Mouse (Mus musculus): ENCODE data around the gene Tmem51. TPM values are rescaled to one million over a fixed set of nuclear protein-coding genes. Genes with fewer than 3 reads are reported as not detected.
"Not testable (repeated sequence)": the region's sequence is repeated elsewhere in the genome, so short reads cannot be mapped to it uniquely, and the experiment has no call there.

Gene Tmem51
- total and polyA plus RNA-seq, 3 experiments, result 0.05 TPM; not detected in 2

- Histone ChIP-seq H3K27me3 (ENCODE audit: insufficient read depth, low read length) (no peaks in the 10 kb centered on the region), H3K4me3 (ENCODE audit: low read depth, low read length) (no peak overlapping the region), H3K36me3 (replicated peaks) (no peaks in the 10 kb centered on the region), H3K4me1 (ENCODE audit: insufficient read depth, low read depth, low read length) (no peaks in the 10 kb centered on the region), H3K9me3 (replicated peaks) (peaks cover 77% of the 10 kb centered on the region)
- DNase-seq (ENCODE audit: low spot score), result no peak
- no peak for TF ChIP-seq GATA2 (IDR thresholded peaks at IDR 0.05; ENCODE audit: borderline replicate concordance, low read depth, low read length)
- no peak for TF ChIP-seq CTCF (IDR thresholded peaks at IDR 0.05; ENCODE audit: low read depth, low read length)
- TF ChIP-seq GATA1 (IDR thresholded peaks at IDR 0.05; ENCODE audit: borderline replicate concordance, low read length), result no peak
- no peak for ATAC-seq (ENCODE audit: extremely low read depth, insufficient number of reproducible peaks, low FRiP score, poor library complexity, severe bottlenecking)
Observed at GRCm38 (mm10) chr4:141999494-142000074, 84.5 kb downstream of the Tmem51 start.

- no peak overlapping the region for H3K4me3 ChIP-seq (ENCODE audit: low read depth, low read length)
- H3K27me3 ChIP-seq (ENCODE audit: insufficient read depth, low read length), result no peaks in the 10 kb centered on the region
- no peak for TF ChIP-seq CTCF (IDR thresholded peaks at IDR 0.05; ENCODE audit: low read depth, low read length)
- TF ChIP-seq GATA1 (IDR thresholded peaks at IDR 0.05; ENCODE audit: borderline replicate concordance, low read length), result no peak
- no peak for TF ChIP-seq POLR2AphosphoS5 (IDR thresholded peaks at IDR 0.05; ENCODE audit: insufficient replicate concordance, low read depth, low read length)
- no peak for TF ChIP-seq GATA2 (IDR thresholded peaks at IDR 0.05; ENCODE audit: borderline replicate concordance, low read depth, low read length)
- no peak for TF ChIP-seq TAL1 (conservative IDR thresholded peaks at IDR 0.05; ENCODE audit: low read depth, low read length)
- H3K9me3 ChIP-seq (replicated peaks), result peaks cover 75% of the 10 kb centered on the region
- ATAC-seq (ENCODE audit: extremely low read depth, insufficient number of reproducible peaks, low FRiP score, poor library complexity, severe bottlenecking), result no peak
- DNase-seq (ENCODE audit: low spot score), result no peak
- no peaks in the 10 kb centered on the region for H3K4me1 ChIP-seq (ENCODE audit: insufficient read depth, low read depth, low read length)
- no peaks in the 10 kb centered on the region for H3K36me3 ChIP-seq (replicated peaks)
Observed at GRCm38 (mm10) chr4:141998282-141998821, 85.8 kb downstream of the Tmem51 start.

- H3K9me3 ChIP-seq (replicated peaks), result peaks cover 75% of the 10 kb centered on the region
- no peak for DNase-seq (ENCODE audit: low spot score)
- H3K27me3 ChIP-seq (ENCODE audit: insufficient read depth, low read length), result no peaks in the 10 kb centered on the region
- H3K36me3 ChIP-seq (replicated peaks), result no peaks in the 10 kb centered on the region
- no peaks in the 10 kb centered on the region for H3K4me1 ChIP-seq (ENCODE audit: insufficient read depth, low read depth, low read length)
- TF ChIP-seq TAL1 (conservative IDR thresholded peaks at IDR 0.05; ENCODE audit: low read depth, low read length), result no peak
- TF ChIP-seq GATA1 (IDR thresholded peaks at IDR 0.05; ENCODE audit: borderline replicate concordance, low read length), result no peak
- no peak for TF ChIP-seq CTCF (IDR thresholded peaks at IDR 0.05; ENCODE audit: low read depth, low read length)
- TF ChIP-seq GATA2 (IDR thresholded peaks at IDR 0.05; ENCODE audit: borderline replicate concordance, low read depth, low read length), result no peak
- no peak for TF ChIP-seq POLR2AphosphoS5 (IDR thresholded peaks at IDR 0.05; ENCODE audit: insufficient replicate concordance, low read depth, low read length)
- ATAC-seq (ENCODE audit: extremely low read depth, insufficient number of reproducible peaks, low FRiP score, poor library complexity, severe bottlenecking), result no peak
- H3K4me3 ChIP-seq (ENCODE audit: low read depth, low read length), result no peak overlapping the region
Observed at GRCm38 (mm10) chr4:141996880-141997279, 87.2 kb downstream of the Tmem51 start.

- no peak overlapping the region for H3K4me3 ChIP-seq (ENCODE audit: low read depth, low read length)
- TF ChIP-seq CTCF (IDR thresholded peaks at IDR 0.05; ENCODE audit: low read depth, low read length) (no peak), GATA2 (IDR thresholded peaks at IDR 0.05; ENCODE audit: borderline replicate concordance, low read depth, low read length) (no peak), GATA1 (IDR thresholded peaks at IDR 0.05; ENCODE audit: borderline replicate concordance, low read length) (no peak), TAL1 (conservative IDR thresholded peaks at IDR 0.05; ENCODE audit: low read depth, low read length) (no peak), POLR2AphosphoS5 (IDR thresholded peaks at IDR 0.05; ENCODE audit: insufficient replicate concordance, low read depth, low read length) (no peak)
- H3K36me3 ChIP-seq (replicated peaks), result no peaks in the 10 kb centered on the region
- peaks cover 76% of the 10 kb centered on the region for H3K9me3 ChIP-seq (replicated peaks)
- DNase-seq (ENCODE audit: low spot score) (no peak), ATAC-seq (ENCODE audit: extremely low read depth, insufficient number of reproducible peaks, low FRiP score, poor library complexity, severe bottlenecking) (no peak)
- H3K4me1 ChIP-seq (ENCODE audit: insufficient read depth, low read depth, low read length), result no peaks in the 10 kb centered on the region
- no peaks in the 10 kb centered on the region for H3K27me3 ChIP-seq (ENCODE audit: insufficient read depth, low read length)
Observed at GRCm38 (mm10) chr4:141996086-141996485, 88.0 kb downstream of the Tmem51 start.

GRCm38 (mm10) chr4:141994062-141994471 is 90.0 kb downstream of the Tmem51 start:
- not testable (repeated sequence) for H3K27me3 ChIP-seq (ENCODE audit: insufficient read depth, low read length); ATAC-seq (ENCODE audit: extremely low read depth, insufficient number of reproducible peaks, low FRiP score, poor library complexity, severe bottlenecking); DNase-seq (ENCODE audit: low spot score); H3K4me1 ChIP-seq (ENCODE audit: insufficient read depth, low read depth, low read length); H3K36me3 ChIP-seq (replicated peaks); H3K4me3 ChIP-seq (ENCODE audit: low read depth, low read length)
- H3K9me3 ChIP-seq (replicated peaks), result peaks cover 83% of the 10 kb centered on the region

- TF ChIP-seq GATA2 (IDR thresholded peaks at IDR 0.05; ENCODE audit: borderline replicate concordance, low read depth, low read length) (no peak), GATA1 (IDR thresholded peaks at IDR 0.05; ENCODE audit: borderline replicate concordance, low read length) (no peak), TAL1 (conservative IDR thresholded peaks at IDR 0.05; ENCODE audit: low read depth, low read length) (no peak), POLR2AphosphoS5 (IDR thresholded peaks at IDR 0.05; ENCODE audit: insufficient replicate concordance, low read depth, low read length) (no peak), CTCF (IDR thresholded peaks at IDR 0.05; ENCODE audit: low read depth, low read length) (no peak)
- Histone ChIP-seq H3K9me3 (replicated peaks) (peaks cover 85% of the 10 kb centered on the region), H3K4me3 (ENCODE audit: low read depth, low read length) (no peak overlapping the region), H3K27me3 (ENCODE audit: insufficient read depth, low read length) (no peaks in the 10 kb centered on the region), H3K36me3 (replicated peaks) (no peaks in the 10 kb centered on the region), H3K4me1 (ENCODE audit: insufficient read depth, low read depth, low read length) (no peaks in the 10 kb centered on the region)
- ATAC-seq (ENCODE audit: extremely low read depth, insufficient number of reproducible peaks, low FRiP score, poor library complexity, severe bottlenecking) (no peak), DNase-seq (ENCODE audit: low spot score) (no peak)
Observed at GRCm38 (mm10) chr4:141993347-141994061, 90.6 kb downstream of the Tmem51 start.

Data from G1E (cell line).